Mouse (Mus musculus) MEL (cell line): ENCODE measurements around the gene Tmem121. TPM values are rescaled to one million over a fixed set of nuclear protein-coding genes. Genes with fewer than 3 reads are reported as not detected.

Experiments
- DNase-seq: peaks from one replicate; pipeline ENCODE4 v3.0.0; 2011; ENCODE audit warnings: low read depth, low spot score
- H3K27ac ChIP-seq: 2 replicates; pipeline ENCODE4 v1.5.1; 2012; ENCODE audit warnings: low read depth, mild to moderate bottlenecking, control low read depth, low read length, moderate library complexity; ENCODE audit not compliant: control insufficient read depth
- H3K27me3 ChIP-seq, 2 experiments: fragments of 150-350 bp in 1 of 2; sonication (generic) in 1 of 2; 2 replicates each; pipeline ENCODE4 v1.6.1; 2012; ENCODE audit warnings: low read length in 2 of 2, mild to moderate bottlenecking in 2 of 2, improper control_type of control experiment in 1 of 2, moderate library complexity in 1 of 2; ENCODE audit not compliant: insufficient read depth in 2 of 2, control insufficient read depth in 1 of 2
- H3K36me3 ChIP-seq, 2 experiments: 2 replicates each; pipeline ENCODE4 v1.6.1; 2012 to 2014; ENCODE audit warnings: low read length in 2 of 2, improper control_type of control experiment in 1 of 2, inconsistent platforms in 1 of 2, mild to moderate bottlenecking in 1 of 2; ENCODE audit not compliant: insufficient read depth in 2 of 2, control insufficient read depth in 1 of 2
- H3K4me1 ChIP-seq, 2 experiments: fragments of 150-350 bp in 1 of 2; sonication (generic) in 1 of 2; 2 replicates each; pipeline ENCODE4 v1.6.1; 2012; ENCODE audit warnings: low read length in 2 of 2, improper control_type of control experiment in 1 of 2, mild to moderate bottlenecking in 1 of 2; ENCODE audit not compliant: insufficient read depth in 2 of 2, control insufficient read depth in 1 of 2
- H3K4me3 ChIP-seq, 2 experiments: fragments of 150-350 bp in 1 of 2; sonication (generic) in 1 of 2; 2 replicates each; pipeline ENCODE4 v1.5.1; 2012; ENCODE audit warnings: low read depth in 2 of 2, low read length in 2 of 2, mild to moderate bottlenecking in 2 of 2, moderate library complexity in 2 of 2, control low read depth in 1 of 2, improper control_type of control experiment in 1 of 2; ENCODE audit not compliant: control insufficient read depth in 1 of 2, insufficient read depth in 1 of 2
- H3K79me2 ChIP-seq: 2 replicates; pipeline ENCODE4 v1.6.1; 2012; ENCODE audit warnings: mild to moderate bottlenecking, low read length, moderate library complexity; ENCODE audit not compliant: control insufficient read depth, poor library complexity, insufficient read depth
- H3K9ac ChIP-seq: 2 replicates; pipeline ENCODE4 v1.6.1; 2012; ENCODE audit warnings: low read depth, mild to moderate bottlenecking, control low read depth, low read length, moderate library complexity; ENCODE audit not compliant: control insufficient read depth, poor library complexity, severe bottlenecking
- H3K9me3 ChIP-seq: fragments of 150-350 bp; sonication (generic); replicated peaks from 2 replicates; pipeline ENCODE4 v1.6.1; 2012; ENCODE audit warnings: mild to moderate bottlenecking, low read length, improper control_type of control experiment, moderate library complexity; ENCODE audit not compliant: insufficient read depth
- BHLHE40 ChIP-seq: IDR thresholded peaks from 2 replicates; pipeline ENCODE4 v1.6.1; 2012; ENCODE audit warnings: low read depth, mild to moderate bottlenecking, inconsistent platforms, low read length, improper control_type of control experiment, borderline replicate concordance
- CHD1 ChIP-seq: IDR thresholded peaks from 2 replicates; pipeline ENCODE4 v1.6.1; 2012; ENCODE audit warnings: low read depth, mild to moderate bottlenecking, inconsistent platforms, low read length, improper control_type of control experiment
- CHD2 ChIP-seq: IDR thresholded peaks from 2 replicates; pipeline ENCODE4 v1.6.1; 2011; ENCODE audit warnings: low read length, improper control_type of control experiment
- E2F4 ChIP-seq: IDR thresholded peaks from 2 replicates; pipeline ENCODE4 v1.6.1; 2011; ENCODE audit warnings: low read depth, low read length, improper control_type of control experiment, borderline replicate concordance
- ELF1 ChIP-seq: IDR thresholded peaks from 2 replicates; pipeline ENCODE4 v1.6.1; 2014; ENCODE audit warnings: low read depth, mild to moderate bottlenecking, inconsistent platforms, low read length, improper control_type of control experiment, moderate library complexity
- ETS1 ChIP-seq: IDR thresholded peaks from 2 replicates; pipeline ENCODE4 v1.6.1; 2012; ENCODE audit warnings: low read depth, mild to moderate bottlenecking, inconsistent platforms, low read length, improper control_type of control experiment, moderate library complexity
- MAX ChIP-seq: IDR thresholded peaks from 2 replicates; pipeline ENCODE4 v1.6.1; 2011; ENCODE audit warnings: low read length, improper control_type of control experiment
- MAZ ChIP-seq: IDR thresholded peaks from 2 replicates; pipeline ENCODE4 v1.6.1; 2012; ENCODE audit warnings: low read depth, mild to moderate bottlenecking, inconsistent platforms, low read length, improper control_type of control experiment
- MXI1 ChIP-seq: IDR thresholded peaks from 2 replicates; pipeline ENCODE4 v1.6.1; 2011; ENCODE audit warnings: mild to moderate bottlenecking, low read depth, low read length, improper control_type of control experiment
- MYB ChIP-seq: IDR thresholded peaks from 2 replicates; pipeline ENCODE4 v1.6.1; 2011; ENCODE audit warnings: mild to moderate bottlenecking, low read depth, low read length, improper control_type of control experiment
- NRF1 ChIP-seq: IDR thresholded peaks from 2 replicates; pipeline ENCODE4 v1.6.1; 2014; ENCODE audit warnings: low read depth, mild to moderate bottlenecking, inconsistent platforms, low read length, improper control_type of control experiment, moderate library complexity; ENCODE audit not compliant: poor library complexity, insufficient read depth, severe bottlenecking
- POLR2A ChIP-seq, 2 experiments: IDR thresholded peaks; 2 replicates each; pipeline ENCODE4 v1.6.1; 2011 to 2012; ENCODE audit warnings: low read length in 2 of 2, mild to moderate bottlenecking in 2 of 2, control low read depth in 1 of 2, improper control_type of control experiment in 1 of 2, low read depth in 1 of 2, moderate library complexity in 1 of 2; ENCODE audit not compliant: control insufficient read depth in 1 of 2, insufficient read depth in 1 of 2, poor library complexity in 1 of 2
- POLR2AphosphoS5 ChIP-seq: IDR thresholded peaks from 2 replicates; pipeline ENCODE4 v1.6.1; 2012; ENCODE audit warnings: low read depth, borderline replicate concordance, mild to moderate bottlenecking, inconsistent platforms, low read length, moderate library complexity, mixed read lengths
- RCOR1 ChIP-seq: IDR thresholded peaks from 2 replicates; pipeline ENCODE4 v1.6.1; 2012; ENCODE audit warnings: low read depth, mild to moderate bottlenecking, inconsistent platforms, low read length, improper control_type of control experiment
- SIN3A ChIP-seq: IDR thresholded peaks from 2 replicates; pipeline ENCODE4 v1.6.1; 2012; ENCODE audit warnings: low read length, improper control_type of control experiment, inconsistent platforms
- SMC3 ChIP-seq: IDR thresholded peaks from 2 replicates; pipeline ENCODE4 v1.6.1; 2011; ENCODE audit warnings: low read depth, low read length, improper control_type of control experiment
- TAL1 ChIP-seq: IDR thresholded peaks from 2 replicates; pipeline ENCODE4 v1.6.1; 2012; ENCODE audit warnings: mild to moderate bottlenecking, inconsistent platforms, low read length, moderate library complexity, mixed read lengths
- UBTF ChIP-seq: IDR thresholded peaks from 2 replicates; pipeline ENCODE4 v1.6.1; 2012; ENCODE audit warnings: low read depth, mild to moderate bottlenecking, inconsistent platforms, low read length, improper control_type of control experiment, moderate library complexity, borderline replicate concordance; ENCODE audit not compliant: insufficient read depth
- USF1 ChIP-seq: IDR thresholded peaks from 2 replicates; pipeline ENCODE4 v1.6.1; 2014; ENCODE audit warnings: low read depth, mild to moderate bottlenecking, inconsistent platforms, low read length, improper control_type of control experiment, moderate library complexity
- ZKSCAN1 ChIP-seq: IDR thresholded peaks from 2 replicates; pipeline ENCODE4 v1.6.1; 2012; ENCODE audit warnings: low read depth, mild to moderate bottlenecking, inconsistent platforms, low read length, improper control_type of control experiment, moderate library complexity
- ZNF384 ChIP-seq: IDR thresholded peaks from 2 replicates; pipeline ENCODE4 v1.6.1; 2012; ENCODE audit warnings: low read depth, mild to moderate bottlenecking, inconsistent platforms, low read length, improper control_type of control experiment
- polyA plus RNA-seq, 2 experiments: library from polyadenylated mRNA; stranded (reverse) in 1 of 2; unstranded in 1 of 2; fragments of >175 nt in 1 of 2; fragments of >200 nt in 1 of 2; gene quantifications; 2 replicates each; pipeline versions ENCODE4 v1.2.1 to v1.2.4; 2012; ENCODE audit warnings: low replicate concordance in 2 of 2, low read depth in 1 of 2; ENCODE audit not compliant: insufficient read length in 2 of 2, insufficient read depth in 1 of 2, missing spikeins in 1 of 2
- total RNA-seq: library from RNA; depleted of rRNA; stranded (reverse); fragments of 300-350 nt; gene quantifications from 2 replicates; pipeline ENCODE4 v1.2.3, GENCODE M21; 2012

Gene Tmem121
- total and polyA plus RNA-seq, 3 experiments = 17.0 to 35.2 TPM; not detected in 1

DNA sequence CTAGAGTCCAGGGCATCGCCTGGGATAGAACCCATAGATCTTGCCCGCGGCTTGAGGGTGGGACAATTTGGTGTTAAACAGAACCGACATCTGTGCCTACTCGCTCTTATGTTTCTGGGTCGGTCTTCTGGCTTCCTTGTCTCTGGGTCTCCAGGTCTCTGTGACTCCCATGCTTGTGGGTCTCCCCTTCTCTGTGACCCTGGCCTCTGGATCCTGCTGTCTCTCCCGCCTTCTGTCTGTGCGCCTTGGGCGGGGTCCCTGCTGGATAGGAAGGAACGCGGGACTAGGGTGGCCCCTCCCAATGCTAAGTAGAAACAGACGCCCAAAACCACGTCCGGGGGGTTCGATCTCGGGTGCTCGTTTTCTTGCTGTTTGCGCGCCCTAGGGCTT, 33.5 kb upstream of the Tmem121 start:
- H3K9ac ChIP-seq = peak overlapping the region; percentile 79
- DNase-seq = peak; percentile 96
- no peak for TF ChIP-seq ZKSCAN1
- peak; percentile 44; the same call in 1 of the 2 replicates for TF ChIP-seq UBTF
- TF ChIP-seq USF1 = no peak
- no peak for TF ChIP-seq BHLHE40
- TF ChIP-seq MYB = no peak
- TF ChIP-seq ELF1 = no peak
- TF ChIP-seq POLR2A (IDR thresholded peaks at IDR 0.05; ENCODE audit: control insufficient read depth in 1 of 2, insufficient read depth in 1 of 2, low read depth in 1 of 2, low read length in 2 of 2, poor library complexity in 1 of 2) = peak in 1 of 2 experiments; percentile 61; a peak in 2 of 4 replicates
- H3K27ac ChIP-seq = peak overlapping the region; percentile 45
- no peaks in the 10 kb centered on the region for H3K9me3 ChIP-seq
- peaks cover 0 to 21% of the 10 kb centered on the region in 2 experiments; a peak in 2 of 4 replicates for H3K36me3 ChIP-seq
- peak overlapping the region; percentile 78 to 80 for H3K4me3 ChIP-seq
- H3K4me1 ChIP-seq = peaks cover 19 to 47% of the 10 kb centered on the region in 2 experiments
- H3K79me2 ChIP-seq = peaks cover 10% of the 10 kb centered on the region
- H3K27me3 ChIP-seq = no peaks in the 10 kb centered on the region

DNA sequence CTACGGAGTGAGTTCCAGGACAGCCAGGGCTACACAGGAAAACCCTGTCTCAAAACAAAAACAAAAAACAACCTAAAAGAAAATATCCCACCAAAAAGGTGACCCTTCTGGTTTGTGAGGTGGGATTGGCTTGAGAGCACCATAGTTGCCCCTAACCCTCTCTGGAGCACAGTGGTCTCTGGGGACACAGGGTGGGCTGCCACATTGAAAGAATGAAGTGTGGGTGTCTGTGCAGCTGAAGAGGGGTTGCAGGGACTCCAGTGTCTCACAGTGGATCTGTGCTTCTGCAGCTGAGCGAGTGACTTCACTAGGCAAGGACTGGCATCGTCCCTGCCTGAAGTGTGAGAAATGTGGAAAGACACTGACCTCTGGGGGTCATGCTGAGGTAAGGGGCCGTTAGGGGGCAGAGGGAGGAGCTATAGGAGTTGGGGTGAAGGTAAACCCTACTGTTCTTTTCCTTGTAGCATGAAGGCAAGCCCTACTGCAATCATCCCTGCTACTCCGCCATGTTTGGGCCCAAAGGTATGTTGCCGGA, 32.7 kb upstream of the Tmem121 start:
- Histone ChIP-seq H3K36me3 (peaks cover 0 to 21% of the 10 kb centered on the region in 2 experiments; a peak in 2 of 4 replicates), H3K4me3 (peak overlapping the region; percentile 78 to 80; a peak in 2 of 4 replicates), H3K4me1 (peaks cover 17 to 43% of the 10 kb centered on the region in 2 experiments), H3K27ac (peak overlapping the region; percentile 6), H3K79me2 (peaks cover 10% of the 10 kb centered on the region), H3K27me3 (no peaks in the 10 kb centered on the region), H3K9ac (peak overlapping the region; percentile 79), H3K9me3 (no peaks in the 10 kb centered on the region)
- DNase-seq = no peak
- no peak for TF ChIP-seq CHD1

DNA sequence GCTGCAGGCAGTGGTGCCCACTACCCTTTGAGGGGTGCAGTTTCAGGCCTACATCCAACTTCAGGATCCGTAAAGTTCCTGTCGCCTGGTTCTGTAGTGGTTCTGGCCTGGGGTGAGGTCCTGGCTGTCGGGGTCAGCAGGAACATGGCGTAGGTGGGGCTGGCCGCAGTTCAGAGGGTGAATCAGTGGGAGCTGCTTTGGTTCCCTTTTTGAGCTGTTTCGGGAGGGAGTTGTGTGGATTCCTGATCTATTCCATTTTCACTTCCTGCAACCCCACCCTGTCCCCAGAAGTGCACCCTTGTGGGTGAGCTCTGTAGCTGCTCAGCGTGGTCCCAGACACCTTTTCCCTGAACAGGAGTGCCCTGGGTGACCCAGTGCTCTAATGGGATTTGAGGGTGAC, 31.8 kb upstream of the Tmem121 start:
- Histone ChIP-seq H3K79me2 (peaks cover 10% of the 10 kb centered on the region), H3K27me3 (no peaks in the 10 kb centered on the region), H3K4me1 (peaks cover 12 to 34% of the 10 kb centered on the region in 2 experiments), H3K36me3 (peaks cover 0 to 14% of the 10 kb centered on the region in 2 experiments; a peak in 2 of 4 replicates), H3K9ac (no peak overlapping the region), H3K4me3 (no peak overlapping the region), H3K27ac (no peak overlapping the region), H3K9me3 (no peaks in the 10 kb centered on the region)
- TF ChIP-seq POLR2AphosphoS5 = no peak
- no peak for TF ChIP-seq NRF1
- no peak for TF ChIP-seq MXI1
- no peak for TF ChIP-seq ETS1
- TF ChIP-seq USF1 = no peak
- TF ChIP-seq TAL1 = no peak
- no peak for TF ChIP-seq POLR2A (IDR thresholded peaks at IDR 0.05; ENCODE audit: control insufficient read depth in 1 of 2, insufficient read depth in 1 of 2, low read depth in 1 of 2, low read length in 2 of 2, poor library complexity in 1 of 2)
- TF ChIP-seq BHLHE40 = no peak
- no peak for TF ChIP-seq RCOR1
- no peak for TF ChIP-seq SIN3A
- no peak for TF ChIP-seq SMC3
- no peak for TF ChIP-seq MAZ
- no peak for TF ChIP-seq ZNF384
- TF ChIP-seq E2F4 = no peak
- no peak for TF ChIP-seq MAX
- TF ChIP-seq CHD2 = no peak
- DNase-seq = no peak
